Mouse (Mus musculus) heart, postnatal 36 days (tissue): ENCODE measurements around the gene Rdh8. TPM values are rescaled to one million over a fixed set of nuclear protein-coding genes. Genes with fewer than 3 reads are reported as not detected.

Experiments used
- DNase-seq, 2 experiments: peaks; one replicate each; pipeline ENCODE4 v3.0.0; 2021 to 2022
- intact Hi-C: fragments of 180-260 bp; cut with DNase I; formaldehyde crosslinking; loops from one replicate; pipeline ENCODE4 v1.15.1; 2025
- total RNA-seq, 2 experiments: library from RNA; stranded (reverse); gene quantifications; 2 replicates each; pipeline ENCODE4 v1.2.3; 2021

The Rdh8 gene
- total RNA-seq, result not detected

DNA sequence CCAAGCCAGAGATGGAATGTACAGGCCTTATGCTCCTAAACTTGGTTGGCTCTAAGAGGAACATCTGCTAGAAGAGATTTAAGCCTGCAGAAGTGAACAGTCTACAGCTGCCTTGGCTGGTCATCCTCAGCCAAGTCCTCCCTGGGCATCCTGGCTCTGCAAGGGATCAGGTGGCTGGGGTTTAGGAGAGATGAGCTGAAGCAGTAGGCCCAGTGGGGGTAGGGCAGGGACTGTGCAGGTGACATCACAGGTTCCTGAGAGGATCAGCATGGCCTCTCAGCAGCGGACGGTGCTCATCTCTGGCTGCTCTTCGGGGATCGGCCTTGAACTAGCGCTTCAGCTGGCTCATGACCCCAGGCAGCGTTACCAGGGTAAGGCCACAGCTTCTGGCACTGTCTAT, at the start of gene Rdh8:
Gene Rdh8 (plus strand): TSS at position 268 of the 400 bp plus-strand sequence.
- DNase-seq, result no peak
- intact Hi-C loops, result no loop called here

DNA sequence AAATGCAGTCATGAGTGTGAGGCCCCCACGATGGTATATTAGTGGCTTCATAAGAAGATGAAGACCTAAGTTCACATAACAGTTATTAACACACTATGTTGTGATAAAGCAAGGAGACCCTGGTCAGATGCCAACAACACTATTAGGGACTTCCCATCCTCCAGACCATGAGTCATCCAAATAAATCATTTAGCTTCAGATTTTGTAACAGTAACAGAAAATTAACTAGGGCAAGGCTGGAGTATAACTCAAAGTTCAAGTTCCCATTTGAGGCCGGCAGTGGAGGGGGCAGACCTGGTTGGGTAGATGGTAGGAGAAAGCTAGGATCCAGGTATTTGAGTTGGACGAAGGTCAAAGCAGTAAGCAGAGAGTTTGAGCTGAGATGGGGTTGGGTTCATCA, 37.0 kb upstream of the Rdh8 start:
- intact Hi-C loops, result no loop called here
- DNase-seq, result no peak

DNA sequence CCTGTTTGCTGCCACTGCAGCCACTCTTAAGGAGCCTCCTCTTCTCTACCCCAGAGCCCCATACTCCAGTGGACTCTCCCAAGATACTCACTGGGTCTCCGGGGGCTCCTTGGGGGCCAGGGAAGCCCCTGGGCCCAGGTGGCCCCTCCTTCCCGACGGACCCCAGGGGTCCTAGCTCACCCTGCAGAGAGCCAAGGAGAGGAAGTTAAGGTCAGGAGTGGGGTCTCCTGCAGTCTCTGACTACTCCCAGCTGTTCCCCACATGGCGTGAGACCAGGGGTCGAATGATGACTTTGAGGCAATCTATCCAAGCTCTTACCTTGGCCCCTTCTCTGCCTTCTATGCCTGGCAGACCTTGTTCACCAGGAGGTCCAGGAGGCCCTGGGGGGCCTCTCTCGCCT, 33.2 kb upstream of the Rdh8 start:
- no peak for DNase-seq
- intact Hi-C loops, result no loop called here

DNA sequence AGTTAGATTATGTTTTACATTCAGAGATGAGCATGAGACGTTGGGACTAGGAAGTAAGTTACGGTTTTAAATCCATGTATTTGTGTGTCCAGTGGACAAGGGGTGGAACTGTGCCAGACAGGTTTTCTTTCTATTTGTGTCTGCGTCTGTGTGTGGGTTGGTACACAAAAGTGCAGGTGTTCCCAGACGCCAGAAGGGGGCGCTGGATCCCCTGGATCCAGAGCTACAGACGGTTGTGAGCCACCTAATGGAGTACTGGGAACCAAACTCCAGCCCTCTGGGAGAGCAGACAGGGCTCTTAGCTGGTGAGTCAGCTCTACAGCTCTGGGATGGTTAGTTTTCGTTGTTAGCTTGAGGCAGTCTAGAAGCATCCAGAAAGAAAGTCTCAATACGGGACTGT, 30.3 kb upstream of the Rdh8 start:
- intact Hi-C loops, result no loop called here

DNA sequence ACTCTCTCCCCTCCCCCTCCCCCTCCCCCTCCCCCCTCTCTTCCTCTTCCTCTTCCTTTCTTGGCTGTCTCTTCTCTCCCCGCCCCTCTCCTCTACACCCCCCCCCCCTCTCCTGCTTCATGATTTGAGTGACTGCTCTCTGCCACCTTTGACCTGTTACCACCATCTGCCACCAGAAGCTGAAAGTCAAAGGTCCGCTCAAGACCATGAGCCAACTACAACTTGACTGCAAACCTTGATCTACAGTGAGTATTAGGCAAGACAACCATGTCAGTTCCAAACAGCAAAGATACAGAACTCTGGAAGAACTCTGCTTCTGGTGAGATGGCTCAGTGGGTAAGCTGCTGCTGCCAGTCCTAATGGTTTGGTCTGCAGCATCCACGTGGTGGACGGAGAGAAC, 28.7 kb upstream of the Rdh8 start:
- intact Hi-C loops, result no loop called here
- no peak for DNase-seq

More for the DNA sequence above, 30.3 kb upstream of the Rdh8 start:
- DNase-seq, result no peak

DNA sequence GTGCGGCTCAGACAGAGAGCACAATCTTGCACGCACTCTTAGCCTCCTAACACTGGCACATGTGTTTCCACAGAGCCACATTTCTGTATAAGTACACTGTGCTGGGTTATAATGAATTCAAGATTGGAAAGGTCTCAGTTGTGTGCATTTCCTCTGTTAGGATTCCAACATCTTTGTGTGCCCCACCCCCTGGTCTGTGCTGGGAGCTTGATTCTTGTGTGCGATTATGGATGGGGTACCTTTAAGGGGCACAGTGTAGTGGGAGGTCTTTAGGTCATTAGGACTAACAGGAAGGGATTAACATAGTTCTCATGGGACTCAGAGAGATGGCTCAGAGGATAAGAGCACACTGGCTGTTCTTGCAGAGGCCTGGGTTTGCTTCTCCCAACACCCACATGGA, 28.0 kb upstream of the Rdh8 start:
- intact Hi-C loops, result no loop called here
- no peak for DNase-seq

DNA sequence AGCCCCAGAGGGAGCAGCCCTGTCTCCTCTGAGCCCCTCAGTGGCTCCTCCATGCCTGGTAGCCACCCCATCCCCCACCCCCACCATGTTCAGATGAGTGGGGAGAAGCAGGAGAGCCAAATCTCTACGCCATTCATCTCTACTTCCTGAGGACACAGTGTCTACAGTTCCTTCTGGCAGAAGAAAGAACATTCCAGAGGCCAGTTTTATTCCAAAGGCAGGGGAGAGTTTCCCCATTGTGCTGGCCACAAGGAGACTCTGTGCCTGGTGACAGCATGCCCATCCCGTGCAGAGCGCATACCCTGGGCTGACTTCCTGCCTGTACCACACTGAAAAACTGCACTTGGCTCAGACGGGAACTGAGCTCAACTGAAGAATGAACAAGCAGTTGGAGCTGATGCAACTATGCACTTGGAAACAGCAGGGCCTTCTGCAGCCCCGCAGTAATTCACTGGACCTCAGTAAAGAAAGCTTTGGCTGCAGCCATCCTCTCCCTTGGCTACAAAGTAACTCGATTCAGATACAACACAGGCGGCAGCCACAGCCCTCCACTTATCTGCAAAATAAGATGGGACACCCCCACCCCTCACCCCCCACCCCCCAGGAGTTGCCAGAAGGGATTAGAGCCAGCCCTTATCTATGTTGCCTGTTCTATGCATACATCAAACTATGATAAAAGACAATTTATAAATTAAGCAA, 24.0 kb upstream of the Rdh8 start:
- peak; percentile 50 to 62 for DNase-seq
- intact Hi-C loops, result no loop called here

DNA sequence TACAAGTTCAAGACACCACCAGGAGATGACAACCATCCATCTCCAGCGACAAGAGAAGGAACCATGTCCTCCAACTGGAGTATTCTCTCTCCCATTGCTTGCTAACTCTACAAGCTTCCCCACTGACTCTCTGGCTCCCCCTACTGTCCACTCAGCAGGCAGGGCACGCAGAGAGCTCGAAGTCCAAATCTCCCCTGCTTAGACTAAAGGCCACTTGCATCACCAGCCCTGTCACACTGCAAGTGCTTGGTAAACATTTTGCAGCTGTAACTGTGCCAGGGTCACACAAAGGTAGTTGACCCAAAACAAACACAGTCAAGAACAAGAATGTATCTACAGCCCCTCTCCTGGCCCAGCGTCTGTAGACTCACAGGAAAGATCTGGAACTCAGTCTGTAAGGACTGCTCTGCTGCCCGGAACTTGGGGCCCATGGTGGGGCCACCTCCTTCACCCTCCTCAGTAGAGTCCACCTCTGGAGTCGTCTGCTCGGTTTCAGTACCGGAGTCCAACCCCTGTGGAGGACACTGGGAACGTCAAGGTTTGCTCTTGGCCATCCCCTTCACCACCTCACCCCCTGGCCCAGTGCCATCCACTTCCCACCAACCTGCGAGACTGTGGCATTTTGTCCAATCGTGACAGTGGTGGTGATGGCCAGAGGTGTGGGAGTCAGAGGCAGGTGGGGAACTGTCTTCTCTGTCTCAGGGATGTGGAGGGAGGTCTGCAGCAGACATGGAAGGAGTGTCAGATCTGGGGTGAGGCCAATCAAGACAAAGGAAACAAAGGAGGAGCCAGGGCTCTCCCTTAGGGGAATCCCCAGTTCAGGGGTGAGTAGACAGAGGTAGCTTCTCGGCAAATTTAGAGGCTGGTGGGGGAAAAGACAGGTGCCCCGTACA, 13.8 kb upstream of the Rdh8 start:
- intact Hi-C loops, result loop anchor here (1.0 to 5.0 kb wide), 2 partner anchors 47 to 64 kb away; no protein-coding TSS in a partner anchor
- DNase-seq, result peak; percentile 65 to 70

DNA sequence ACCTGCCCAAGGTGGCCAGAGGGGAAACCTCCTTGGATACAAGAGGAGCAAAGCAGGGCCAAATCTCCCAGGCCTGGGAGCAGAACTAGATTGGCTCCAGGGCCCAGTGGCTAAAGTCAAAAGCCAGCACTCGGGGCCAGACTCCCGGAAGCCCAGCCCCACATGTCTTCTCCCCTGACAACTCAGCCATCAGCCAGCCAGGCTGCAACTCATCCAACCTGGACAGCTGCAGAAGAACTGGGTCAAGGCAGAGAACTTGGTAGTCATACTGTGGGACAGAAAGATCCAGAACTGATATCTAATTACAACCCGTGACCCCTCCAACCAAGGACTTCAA, 13.2 kb upstream of the Rdh8 start:
- intact Hi-C loops, result no loop called here
- DNase-seq, result peak; percentile 42 to 47

DNA sequence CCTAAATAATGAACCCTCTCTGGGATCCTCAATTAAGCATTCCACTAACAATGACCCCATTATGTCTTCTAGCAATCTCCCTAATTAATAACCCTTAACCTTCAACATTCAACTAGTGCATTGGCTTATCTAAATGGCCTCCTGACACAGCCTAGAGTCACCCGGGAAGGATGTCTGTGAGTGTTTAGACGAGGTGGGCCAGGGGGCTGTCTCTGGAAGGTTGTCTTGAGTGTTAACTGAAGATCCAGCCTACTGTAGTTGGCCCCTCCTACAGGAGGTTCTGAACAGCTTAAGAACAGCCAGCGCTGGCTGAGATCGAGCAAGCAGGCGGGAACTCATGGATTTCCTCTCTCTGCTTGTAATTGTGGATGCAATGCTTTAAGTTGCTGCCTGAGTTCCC, 12.6 kb upstream of the Rdh8 start:
- intact Hi-C loops, result no loop called here
- no peak for DNase-seq

DNA sequence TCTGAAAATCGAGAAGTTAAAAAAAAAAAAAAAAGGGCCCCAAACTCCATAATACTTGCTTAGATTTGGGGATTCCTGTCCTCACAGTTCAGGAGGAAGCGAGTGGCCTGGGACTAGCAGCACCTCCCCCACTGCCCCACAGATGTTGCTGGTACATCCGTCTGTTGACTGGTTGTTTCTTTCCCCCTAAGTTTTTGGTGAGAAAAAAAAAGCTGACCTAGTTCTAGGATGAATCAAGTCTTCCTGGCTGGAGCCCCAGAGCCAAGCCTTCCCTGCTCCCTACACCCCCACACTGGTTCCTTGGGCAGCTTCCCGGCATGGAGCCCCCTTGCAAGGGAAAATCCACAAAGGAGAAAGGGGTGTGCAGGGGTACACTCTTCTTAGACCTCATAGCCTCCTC, 8.0 kb upstream of the Rdh8 start:
- DNase-seq, result peak; percentile 29 to 31

DNA sequence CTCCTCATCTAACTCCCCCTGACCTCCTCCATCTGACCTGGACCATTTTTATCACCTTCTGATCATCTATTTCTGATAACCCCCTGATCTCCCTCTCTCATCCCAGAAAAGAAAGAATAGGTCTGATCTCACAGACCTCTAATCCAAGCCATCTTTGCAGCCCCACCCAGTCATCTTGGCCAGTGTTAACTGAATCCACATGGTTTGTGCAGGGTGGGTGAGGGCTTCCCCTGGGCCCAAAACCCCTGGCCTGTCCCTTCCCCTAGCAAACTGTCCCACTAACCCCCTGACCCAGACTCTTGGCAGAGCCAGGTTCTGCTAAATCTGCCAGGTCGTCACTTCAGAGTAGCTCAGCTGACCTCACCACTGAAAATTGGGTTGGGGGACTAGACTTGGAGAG, 7.5 kb upstream of the Rdh8 start:
- intact Hi-C loops, result no loop called here
- DNase-seq, result no peak

More for the DNA sequence above, 8.0 kb upstream of the Rdh8 start:
- intact Hi-C loops, result no loop called here

DNA sequence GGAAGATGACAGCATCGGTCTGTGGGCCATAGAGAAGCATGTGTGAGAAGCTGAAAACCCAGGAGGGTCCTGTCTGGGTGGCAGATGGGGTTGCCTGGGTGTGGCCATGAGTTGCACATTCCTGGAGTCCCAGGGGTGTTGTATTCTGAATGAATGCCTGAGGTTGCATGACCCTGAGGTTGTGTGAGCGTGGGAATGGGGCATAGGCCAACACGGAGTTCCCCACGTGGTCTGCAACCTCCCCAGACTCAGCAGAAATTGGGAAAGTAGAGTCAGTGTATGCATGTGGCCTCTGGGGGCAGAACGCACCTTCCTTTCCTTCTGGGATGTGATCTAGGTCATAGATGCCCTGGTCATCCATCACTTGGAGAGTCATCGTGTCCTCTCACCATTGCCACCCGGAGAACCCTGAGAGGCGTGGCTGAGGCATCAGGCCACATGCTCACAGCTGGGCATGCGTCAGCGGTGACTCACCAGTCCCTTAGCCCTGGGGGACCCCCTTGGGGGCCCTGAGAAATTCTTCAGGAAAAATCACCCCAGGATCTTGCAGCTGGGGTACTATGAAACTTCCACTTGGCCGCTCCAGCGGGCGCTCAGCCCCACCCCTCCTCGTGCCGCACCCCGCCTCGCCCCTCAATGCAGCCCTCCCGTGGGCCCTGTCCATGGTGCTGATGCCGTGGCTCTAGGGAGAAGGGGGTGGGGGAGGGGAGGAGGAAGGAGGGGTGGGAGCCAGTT, 5.6 kb upstream of the Rdh8 start:
- peak; percentile 45 to 51 for DNase-seq
- intact Hi-C loops, result no loop called here

DNA sequence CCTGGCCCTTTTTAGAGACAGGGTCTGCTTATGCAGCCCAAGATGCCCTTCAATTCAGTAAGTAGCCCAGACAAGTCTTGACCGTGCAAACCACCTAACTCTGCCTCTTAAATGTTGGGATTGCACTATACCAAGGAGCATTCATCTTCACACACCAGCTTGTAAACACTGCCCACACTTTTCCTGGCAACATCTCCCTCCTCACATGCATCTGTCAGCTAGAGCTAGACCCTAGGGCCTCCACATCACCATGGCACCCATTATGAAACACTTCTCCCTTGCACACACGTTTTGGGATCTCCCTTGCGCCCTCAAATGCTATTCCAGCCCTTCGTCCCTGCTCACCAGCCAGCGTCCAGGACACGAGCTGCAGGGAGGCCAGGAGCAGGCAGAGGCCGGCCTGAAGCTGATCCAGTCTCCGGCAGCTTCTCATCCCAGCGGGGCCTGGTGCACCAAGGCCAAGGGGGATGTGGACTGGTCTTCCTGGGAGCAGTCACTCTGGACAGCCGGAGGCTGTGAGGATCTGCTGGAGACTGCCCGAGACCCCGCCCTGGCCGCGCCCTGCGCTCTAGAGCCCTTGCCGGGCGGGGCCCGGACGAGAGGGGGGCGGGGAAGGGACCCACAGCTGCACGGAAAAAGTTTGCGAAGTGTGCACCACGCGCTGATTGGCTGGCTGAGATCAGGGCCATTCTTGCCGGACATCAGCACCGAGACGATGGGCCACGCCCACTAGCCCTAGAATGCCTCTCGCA, 3.6 kb upstream of the Rdh8 start, which contains the start of gene Col5a3:
Gene Col5a3 (minus strand): TSS at position 547 of the 752 bp plus-strand sequence.
- intact Hi-C loops, result no loop called here
- peak; percentile 59 to 72 for DNase-seq

DNA sequence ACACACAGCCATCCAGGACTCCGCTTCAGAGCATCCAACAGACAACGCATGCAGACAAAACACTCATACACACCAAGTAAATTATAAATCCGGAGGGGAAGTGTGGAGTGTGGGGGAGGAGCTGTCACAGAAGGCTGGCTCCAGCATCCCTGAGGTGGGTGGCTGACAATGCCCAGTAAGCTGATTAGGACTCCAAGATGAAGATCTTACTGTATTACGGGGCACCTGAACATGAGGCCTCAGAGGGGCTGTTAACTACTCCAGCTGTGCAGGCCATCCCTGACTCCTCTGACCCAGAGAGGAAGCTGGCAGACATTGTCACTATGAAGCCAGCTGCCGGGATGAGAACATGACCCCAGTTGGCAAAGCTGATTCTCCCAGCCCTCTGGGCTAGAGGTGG, 1.7 kb downstream of the Rdh8 start:
- intact Hi-C loops, result no loop called here
- no peak for DNase-seq

DNA sequence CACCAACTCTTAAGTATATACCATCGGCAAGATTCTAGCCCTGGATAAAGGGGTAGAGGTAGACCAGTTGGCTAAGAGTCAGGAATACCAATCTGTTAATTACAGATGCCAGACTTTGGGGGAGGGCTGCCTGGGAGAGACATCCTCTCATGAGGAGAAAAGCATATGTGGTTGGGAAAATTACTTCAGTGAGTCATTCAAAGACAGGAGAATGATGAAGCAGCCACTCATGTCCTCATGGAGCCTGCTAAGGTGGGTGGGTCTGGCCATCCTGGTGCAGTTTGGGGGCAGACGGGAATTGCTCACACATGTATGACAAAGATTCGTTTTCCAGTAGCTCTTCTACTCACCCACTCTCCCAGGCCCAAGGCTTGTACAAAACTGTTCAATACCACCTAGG, 4.5 kb downstream of the Rdh8 start:
- intact Hi-C loops, result no loop called here
- DNase-seq, result no peak

DNA sequence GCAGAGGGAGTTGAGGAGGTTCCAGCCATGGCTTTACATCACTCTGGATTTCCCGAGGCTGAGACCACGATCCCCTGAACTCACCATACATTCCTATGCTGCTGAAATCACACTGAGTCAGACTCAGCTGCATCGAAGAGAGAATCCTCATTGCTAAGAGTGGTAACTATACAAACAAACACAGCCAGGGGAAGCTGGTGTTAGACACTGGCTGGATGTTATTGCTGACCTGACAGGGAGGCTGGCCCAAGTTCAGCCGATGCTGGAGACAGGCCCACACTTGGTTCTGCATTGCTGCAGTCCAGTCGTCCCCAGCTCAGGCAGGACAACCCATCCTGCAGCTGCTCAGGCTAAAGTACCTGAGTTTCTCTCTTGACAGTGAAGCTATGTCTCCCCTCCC, 7.5 kb downstream of the Rdh8 start:
- intact Hi-C loops, result no loop called here
- DNase-seq, result peak in 1 of 2 experiments; percentile 29

DNA sequence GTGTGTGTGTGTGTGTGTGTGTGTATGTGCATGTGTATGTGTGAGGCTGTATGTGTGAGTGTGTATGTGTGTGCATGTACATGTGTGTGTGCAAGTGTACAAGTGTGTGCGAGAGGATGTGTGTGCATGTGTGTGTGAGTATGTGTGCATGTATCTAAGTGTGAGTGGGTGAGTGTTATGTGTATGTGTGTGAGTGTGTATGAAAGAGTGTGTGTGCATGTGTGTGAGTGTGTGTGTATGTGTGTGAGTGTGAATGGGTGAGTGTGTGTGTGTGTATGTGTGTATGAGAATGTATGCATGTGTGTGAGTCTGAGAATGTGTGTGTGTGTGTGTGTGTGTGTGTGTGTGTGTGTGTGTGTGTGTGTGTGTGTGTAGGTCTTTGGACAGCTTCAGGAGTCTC, 9.8 kb downstream of the Rdh8 start:
- intact Hi-C loops, result no loop called here
- no peak for DNase-seq

DNA sequence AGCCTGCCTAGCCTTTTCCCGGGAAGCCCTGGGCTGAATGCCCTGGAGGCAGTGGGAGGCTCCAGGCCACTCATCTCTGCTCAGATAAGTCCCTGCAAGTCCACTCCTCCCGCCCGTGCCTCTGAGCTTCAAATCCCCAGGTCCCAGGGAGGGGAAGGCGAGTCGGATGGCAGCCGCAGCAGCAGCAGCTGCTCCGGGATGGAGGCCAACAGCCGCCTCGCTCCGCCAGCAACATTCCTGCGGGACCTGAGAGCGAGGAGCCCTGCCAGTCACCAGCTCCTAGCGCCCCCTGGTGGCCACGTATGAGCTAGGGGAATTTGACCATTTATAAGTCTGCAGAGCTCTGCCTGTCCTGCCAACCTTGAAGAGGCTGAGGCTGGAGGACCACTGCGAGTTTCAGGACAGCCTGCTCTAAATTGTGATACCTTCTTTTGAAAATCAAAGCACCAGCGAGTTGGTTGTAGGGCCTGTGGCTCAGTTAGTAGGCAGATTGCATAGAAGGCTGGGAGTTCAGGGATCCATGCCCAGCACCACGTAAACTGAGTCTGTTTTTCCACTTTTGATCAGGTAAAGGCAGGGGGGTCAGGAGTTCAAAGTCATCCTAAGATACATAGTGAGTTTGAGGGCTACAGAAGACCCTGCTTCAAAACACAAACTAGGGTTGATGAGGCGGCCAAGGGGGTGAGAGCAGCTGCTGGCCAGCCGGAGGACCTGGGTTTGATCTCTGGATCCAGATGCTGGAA, 12.8 kb downstream of the Rdh8 start:
- intact Hi-C loops, result loop anchor here (1.0 kb wide), 1 partner anchor 91 kb away; no protein-coding TSS in a partner anchor
- DNase-seq, result peak; percentile 97 to 98

DNA sequence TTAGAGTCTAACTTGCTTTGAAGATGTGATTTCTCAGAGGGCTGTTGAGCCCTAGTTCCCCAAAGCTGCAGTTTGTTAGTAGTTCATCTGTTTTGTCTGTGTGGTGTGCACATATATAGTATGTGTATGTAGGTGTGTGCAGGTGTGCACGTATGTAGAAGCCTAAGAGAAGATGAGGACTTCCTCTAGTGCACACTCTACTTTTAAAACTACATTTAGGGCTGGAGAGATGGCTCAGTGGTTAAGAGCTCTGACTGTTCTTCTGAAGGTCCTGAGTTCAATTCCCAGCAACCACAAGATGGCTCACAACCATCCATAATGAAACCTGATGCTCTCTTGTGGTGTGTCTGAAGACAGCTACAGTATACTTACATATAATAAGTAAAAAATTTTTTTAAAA, 16.6 kb downstream of the Rdh8 start:
- intact Hi-C loops, result loop anchor here (5.0 kb wide), 1 partner anchor 173 kb away; no protein-coding TSS in a partner anchor
- DNase-seq, result no peak
